Mouse (Mus musculus): ENCODE results near the gene Vsig10.

DNA sequence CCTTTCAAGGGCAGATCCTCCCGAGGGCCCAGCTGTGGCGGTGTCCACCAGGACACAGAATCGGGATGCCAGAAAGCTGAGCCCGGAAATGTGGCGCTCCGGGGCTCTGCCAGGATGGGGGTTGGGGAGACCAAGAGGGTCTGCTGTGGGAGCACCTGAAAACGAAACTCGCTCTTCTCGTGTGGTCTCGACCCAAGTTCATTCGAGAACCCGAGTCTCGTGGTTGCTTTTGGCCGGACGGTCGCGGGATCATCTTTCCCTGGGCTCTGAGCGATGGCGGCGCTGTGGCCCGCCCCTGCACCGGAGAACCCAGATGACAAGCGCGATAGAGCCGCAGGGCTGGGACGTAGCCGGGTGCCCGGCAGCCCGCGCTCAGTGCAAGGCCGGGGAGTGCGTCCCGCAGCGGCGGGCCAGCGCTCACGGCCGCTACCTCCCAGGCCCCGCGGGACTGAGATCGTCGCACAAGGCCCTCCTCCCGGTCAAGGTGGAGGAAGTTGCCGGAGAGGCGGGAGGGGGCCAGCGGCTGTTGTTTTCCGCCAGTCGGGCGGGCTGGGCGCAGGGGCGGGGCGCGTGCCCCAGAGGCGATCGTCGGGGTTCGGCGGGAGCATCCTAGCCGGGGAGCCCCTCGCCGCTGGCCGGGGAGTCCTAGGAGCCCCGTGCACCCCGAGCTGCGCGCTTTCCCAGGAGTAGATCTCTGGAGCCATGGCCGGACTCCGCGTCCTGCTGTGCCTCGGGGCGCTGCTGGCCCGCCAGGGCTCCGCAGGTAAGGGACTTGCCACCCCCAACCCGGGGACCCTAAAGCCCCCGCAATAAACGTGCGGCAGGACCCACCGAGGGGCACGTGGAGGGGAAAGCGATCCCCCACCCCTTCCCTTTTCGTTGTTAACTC lies at the start of gene Vsig10:
- TF ChIP-seq POLR2A (IDR thresholded peaks at IDR 0.05; ENCODE audit: low read depth, low read length) (peak; percentile 75), CTCF (IDR thresholded peaks at IDR 0.05; ENCODE audit: borderline replicate concordance, insufficient read depth, low read length) (no peak)
